Comparison of ENCODE assay signal across 8 mouse cellular contexts in genomic region chr11:117357916-117358639, GRCm38 (mm10).
DNase-seq lines count a peak whose midpoint lies in the region; ATAC-seq and TF ChIP-seq lines count a peak whose summit lies in the region.

No protein-coding gene starts in this region.

- H3K27ac ChIP-seq in forebrain, embryonic 16.5 days (ENCODE audit: low read length): no peak overlapping the region
- no peak overlapping the region for H3K27ac ChIP-seq in lung, embryonic 14.5 days (ENCODE audit: low read depth)

- peaks cover 100% of the 10 kb centered on the region for H3K36me3 ChIP-seq in G1E (replicated peaks)
- peaks cover 51% of the 10 kb centered on the region for H3K36me3 ChIP-seq in forebrain, embryonic 16.5 days (ENCODE audit: control insufficient read depth, insufficient read depth)
- peaks cover 93% of the 10 kb centered on the region for H3K36me3 ChIP-seq in lung, embryonic 14.5 days (ENCODE audit: insufficient read depth)

- H3K9me3 ChIP-seq in G1E (replicated peaks): peaks cover 6% of the 10 kb centered on the region
- H3K9me3 ChIP-seq in forebrain, embryonic 16.5 days (ENCODE audit: control insufficient read depth, low read length): no peaks in the 10 kb centered on the region
- no peaks in the 10 kb centered on the region for H3K9me3 ChIP-seq in lung, embryonic 14.5 days (ENCODE audit: low read depth, low read length)

- ATAC-seq in G1E (ENCODE audit: extremely low read depth, insufficient number of reproducible peaks, low FRiP score, poor library complexity, severe bottlenecking): peak; percentile 76
- peak; percentile 81 for ATAC-seq in forebrain, embryonic 16.5 days
- ATAC-seq in hematopoietic stem cell, adult 5-6 weeks (replicated peaks in 1 of 2; ENCODE audit: insufficient read depth in 1 of 2, low FRiP score in 2 of 2, low TSS enrichment in 1 of 2, low read depth in 1 of 2, poor library complexity in 2 of 2, severe bottlenecking in 2 of 2): peak; percentile 82 to 86
- peak; percentile 76 for ATAC-seq in lung, embryonic 14.5 days (ENCODE audit: insufficient read depth)

- no peak overlapping the region for H3K4me3 ChIP-seq in G1E (ENCODE audit: low read depth, low read length)
- H3K4me3 ChIP-seq in forebrain, embryonic 16.5 days (replicated peaks; ENCODE audit: low read length): no peak overlapping the region
- H3K4me3 ChIP-seq in lung, embryonic 14.5 days (ENCODE audit: low read depth, low read length): no peak overlapping the region

- no peak overlapping the region for H3K4me2 ChIP-seq in forebrain, embryonic 16.5 days (ENCODE audit: low read length)
- no peak overlapping the region for H3K4me2 ChIP-seq in lung, embryonic 14.5 days

- WGBS in forebrain, embryonic 16.5 days: 37% methylated on average over 8 of the region's 8 CpGs
- 35% methylated on average over 8 of the region's 8 CpGs for WGBS in lung, embryonic 14.5 days

- no peaks in the 10 kb centered on the region for H3K27me3 ChIP-seq in G1E (ENCODE audit: insufficient read depth, low read length)
- no peaks in the 10 kb centered on the region for H3K27me3 ChIP-seq in forebrain, embryonic 16.5 days (replicated peaks; ENCODE audit: control insufficient read depth, insufficient read depth, low read length)
- no peaks in the 10 kb centered on the region for H3K27me3 ChIP-seq in lung, embryonic 14.5 days (ENCODE audit: insufficient read depth, low read length)

- DNase-seq in G1E (ENCODE audit: low spot score): peak; percentile 89
- DNase-seq in cerebellum, adult 11-12 months: peak; percentile 80
- DNase-seq in layer of hippocampus, adult 8-10 months (ENCODE audit: low spot score in 2 of 2): peak; percentile 89 to 95
- peak; percentile 100 for DNase-seq in lung, embryonic 14.5 days
- DNase-seq in ovary, postnatal 10 days (ENCODE audit: low spot score): peak; percentile 88
- DNase-seq in thymus, postnatal 0 days (ENCODE audit: low spot score): peak; percentile 97

- H3K4me1 ChIP-seq in G1E (ENCODE audit: insufficient read depth, low read depth, low read length): peaks cover 14% of the 10 kb centered on the region
- H3K4me1 ChIP-seq in forebrain, embryonic 16.5 days (replicated peaks; ENCODE audit: control insufficient read depth, insufficient read depth, low read length): no peaks in the 10 kb centered on the region
- no peaks in the 10 kb centered on the region for H3K4me1 ChIP-seq in lung, embryonic 14.5 days (ENCODE audit: insufficient read depth)

- H3K9ac ChIP-seq in forebrain, embryonic 16.5 days (replicated peaks; ENCODE audit: low read depth, low read length): no peak overlapping the region
- H3K9ac ChIP-seq in lung, embryonic 14.5 days: no peak overlapping the region

- TF ChIP-seq CTCF in G1E (IDR thresholded peaks at IDR 0.05; ENCODE audit: low read depth, low read length): peak; percentile 99
- TF ChIP-seq CTCF in lung, embryonic 14.5 days (IDR thresholded peaks at IDR 0.05; ENCODE audit: low read depth): peak; percentile 100
